Mouse (Mus musculus) intestine, embryonic 15.5 days (tissue): ENCODE results near the gene Ppp1r14a. TPM values are rescaled to one million over a fixed set of nuclear protein-coding genes. Genes with fewer than 3 reads are reported as not detected.

Source experiments
- ATAC-seq: fragments of 200-750 bp; cut with Nextera tagmentation; 2 replicates; pipeline ENCODE4 v1.8.0; 2017; ENCODE audit warnings: moderate TSS enrichment, moderate library complexity
- H3K27ac ChIP-seq: fragments of 300-500 bp; sonication (generic); 2 replicates; pipeline ENCODE4 v1.5.1; 2015; ENCODE audit warnings: mild to moderate bottlenecking, inconsistent platforms
- H3K27me3 ChIP-seq: fragments of 300-500 bp; sonication (generic); replicated peaks from 2 replicates; pipeline ENCODE4 v1.6.1; 2015; ENCODE audit warnings: inconsistent platforms
- H3K36me3 ChIP-seq: fragments of 300-500 bp; sonication (generic); 2 replicates; pipeline ENCODE4 v1.6.1; 2015; ENCODE audit warnings: inconsistent platforms
- H3K4me1 ChIP-seq: fragments of 300-500 bp; sonication (generic); replicated peaks from 2 replicates; pipeline ENCODE4 v1.6.1; 2015; ENCODE audit warnings: inconsistent platforms
- H3K4me2 ChIP-seq: fragments of 300-500 bp; sonication (generic); replicated peaks from 2 replicates; pipeline ENCODE4 v1.6.1; 2015; ENCODE audit warnings: mild to moderate bottlenecking, inconsistent platforms
- H3K4me3 ChIP-seq: fragments of 300-500 bp; sonication (generic); replicated peaks from 2 replicates; pipeline ENCODE4 v1.5.1; 2015; ENCODE audit warnings: inconsistent platforms
- H3K9ac ChIP-seq: fragments of 300-500 bp; sonication (generic); 2 replicates; pipeline ENCODE4 v1.6.1; 2015; ENCODE audit warnings: inconsistent platforms
- H3K9me3 ChIP-seq: fragments of 300-500 bp; sonication (generic); 2 replicates; pipeline ENCODE4 v1.6.1; 2016; ENCODE audit warnings: inconsistent platforms
- WGBS: fragments of 180-500 bp; shearing (Covaris S2); methylation state at CpG from one replicate; pipeline ENCODE4 v1.1.7; 2015; 5-methylcytosine and 5-hydroxymethylcytosine counted together
- polyA plus RNA-seq: library from polyadenylated mRNA; unstranded; fragments of >200 nt; fragmentation: Nextera tagmentation; extraction: Ambion mirVana; gene quantifications from 2 replicates; pipeline ENCODE4 v1.2.1, GENCODE M21; 2015

Gene Ppp1r14a
- polyA plus RNA-seq, 1 experiment from 2014 or later = 50.7 TPM

- H3K4me3 ChIP-seq = no peak overlapping the region
- no peaks in the 10 kb centered on the region for H3K36me3 ChIP-seq
- H3K27ac ChIP-seq = peak overlapping the region; percentile 80
- peak overlapping the region; percentile 93 for H3K4me2 ChIP-seq
- H3K27me3 ChIP-seq = no peaks in the 10 kb centered on the region
- H3K4me1 ChIP-seq = peaks cover 32% of the 10 kb centered on the region
- peak overlapping the region; percentile 3; the same call in 1 of the 2 replicates for H3K9ac ChIP-seq
- 32% methylated on average over 19 of the region's 19 CpGs for WGBS
- H3K9me3 ChIP-seq = no peaks in the 10 kb centered on the region
- ATAC-seq = no peak
These were observed 4.3 kb downstream of the Ppp1r14a start for GRCm38 (mm10) chr7:29293131-29294065.

GRCm38 (mm10) chr7:29294111-29294761 lies 5.1 kb downstream of the Ppp1r14a start:
- no peak overlapping the region for H3K9ac ChIP-seq
- no peak overlapping the region for H3K27ac ChIP-seq
- no peak for ATAC-seq
- H3K4me2 ChIP-seq = no peak overlapping the region
- no peak overlapping the region for H3K4me3 ChIP-seq
- H3K36me3 ChIP-seq = no peaks in the 10 kb centered on the region
- WGBS = 69% methylated on average over 13 of the region's 13 CpGs
- no peaks in the 10 kb centered on the region for H3K27me3 ChIP-seq
- no peaks in the 10 kb centered on the region for H3K9me3 ChIP-seq
- peaks cover 30% of the 10 kb centered on the region for H3K4me1 ChIP-seq

DNA sequence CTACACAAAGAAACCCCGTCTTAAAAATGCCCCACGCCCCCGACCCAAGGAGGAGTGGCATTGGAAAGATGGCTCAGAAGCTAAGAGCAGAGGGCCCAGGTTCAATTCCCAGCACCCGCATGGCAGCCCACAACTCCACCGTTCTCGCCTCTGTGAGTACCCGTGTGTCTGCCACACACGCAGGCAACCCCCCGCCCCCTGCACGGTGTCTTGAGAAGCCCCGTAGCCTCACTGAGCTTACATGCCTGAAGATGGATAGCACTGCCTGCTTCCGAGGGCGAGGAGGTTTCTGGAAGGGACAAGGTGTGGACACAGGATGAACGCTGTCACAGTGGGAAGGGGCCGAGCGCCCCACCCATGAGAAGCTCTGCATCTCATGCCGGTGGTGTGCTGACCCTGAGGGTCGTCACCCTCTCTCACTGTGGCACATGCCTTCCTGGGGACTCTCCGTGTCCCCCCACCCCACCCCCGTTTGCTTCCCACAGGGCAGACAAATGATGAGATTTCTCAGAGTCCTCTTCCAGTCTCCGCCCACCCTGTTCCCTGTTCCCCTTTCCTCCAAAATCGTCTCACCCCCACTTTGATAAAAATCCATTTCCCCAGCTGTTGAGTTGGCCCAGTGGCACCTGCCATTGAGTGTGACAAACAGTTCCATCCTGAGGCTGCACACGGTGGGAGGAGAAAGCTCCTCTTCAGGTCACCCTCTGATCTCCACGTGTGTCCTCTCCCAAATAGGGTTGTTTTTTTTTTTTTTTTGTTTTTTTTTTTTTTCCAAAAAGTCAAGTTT lies 6.9 kb downstream of the Ppp1r14a start:
- no peaks in the 10 kb centered on the region for H3K36me3 ChIP-seq
- WGBS = 74% methylated on average over 24 of the region's 24 CpGs
- H3K9ac ChIP-seq = no peak overlapping the region
- no peak overlapping the region for H3K4me3 ChIP-seq
- no peak for ATAC-seq
- H3K4me1 ChIP-seq = peaks cover 20% of the 10 kb centered on the region
- H3K27ac ChIP-seq = no peak overlapping the region; the same call in 1 of the 2 replicates
- no peak overlapping the region for H3K4me2 ChIP-seq
- H3K27me3 ChIP-seq = no peaks in the 10 kb centered on the region
- H3K9me3 ChIP-seq = no peaks in the 10 kb centered on the region

GRCm38 (mm10) chr7:29296998-29297397 lies 7.9 kb downstream of the Ppp1r14a start:
- Histone ChIP-seq H3K36me3 (no peaks in the 10 kb centered on the region), H3K27me3 (no peaks in the 10 kb centered on the region), H3K9ac (no peak overlapping the region), H3K27ac (no peak overlapping the region), H3K4me1 (peaks cover 16% of the 10 kb centered on the region), H3K4me2 (peak overlapping the region; percentile 36), H3K4me3 (no peak overlapping the region), H3K9me3 (no peaks in the 10 kb centered on the region)
- 10% methylated on average over 10 of the region's 10 CpGs for WGBS
- ATAC-seq = 0 out of 2 replicates have a peak, but pooled peaks have one; percentile 34

GRCm38 (mm10) chr7:29301127-29301566 lies 12.0 kb downstream of the Ppp1r14a start:
- WGBS = 4% methylated on average over 7 of the region's 7 CpGs
- Histone ChIP-seq H3K27me3 (peaks cover 26% of the 10 kb centered on the region), H3K4me1 (peaks cover 17% of the 10 kb centered on the region), H3K9ac (no peak overlapping the region), H3K9me3 (no peaks in the 10 kb centered on the region), H3K27ac (no peak overlapping the region), H3K4me3 (no peak overlapping the region), H3K4me2 (peak overlapping the region; percentile 42), H3K36me3 (no peaks in the 10 kb centered on the region)
- ATAC-seq = no peak

DNA sequence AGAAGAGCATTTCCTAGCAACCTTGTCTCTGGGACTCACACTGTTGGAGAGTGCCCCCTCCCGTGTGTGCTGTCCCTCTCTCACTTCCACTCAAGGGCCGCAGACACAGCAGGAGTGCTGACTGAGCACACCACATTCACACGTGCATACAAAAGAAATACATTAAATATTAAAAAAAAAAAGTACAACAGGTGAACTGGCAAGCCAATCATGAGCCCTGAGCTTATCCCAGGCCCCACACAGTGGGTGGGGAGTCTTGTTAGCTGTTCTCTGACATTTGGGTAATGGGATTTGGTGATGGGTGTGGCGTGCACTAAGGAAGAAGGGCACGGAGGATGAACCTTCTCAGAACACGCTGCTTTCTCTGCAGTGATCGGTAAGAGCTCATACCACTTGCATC lies 13.5 kb downstream of the Ppp1r14a start:
- Histone ChIP-seq H3K9ac (no peak overlapping the region), H3K36me3 (no peaks in the 10 kb centered on the region), H3K4me3 (no peak overlapping the region), H3K27ac (no peak overlapping the region), H3K4me2 (no peak overlapping the region), H3K27me3 (peaks cover 28% of the 10 kb centered on the region), H3K4me1 (peaks cover 22% of the 10 kb centered on the region), H3K9me3 (no peaks in the 10 kb centered on the region)
- WGBS = 70% methylated on average over 7 of the region's 7 CpGs
- no peak for ATAC-seq

DNA sequence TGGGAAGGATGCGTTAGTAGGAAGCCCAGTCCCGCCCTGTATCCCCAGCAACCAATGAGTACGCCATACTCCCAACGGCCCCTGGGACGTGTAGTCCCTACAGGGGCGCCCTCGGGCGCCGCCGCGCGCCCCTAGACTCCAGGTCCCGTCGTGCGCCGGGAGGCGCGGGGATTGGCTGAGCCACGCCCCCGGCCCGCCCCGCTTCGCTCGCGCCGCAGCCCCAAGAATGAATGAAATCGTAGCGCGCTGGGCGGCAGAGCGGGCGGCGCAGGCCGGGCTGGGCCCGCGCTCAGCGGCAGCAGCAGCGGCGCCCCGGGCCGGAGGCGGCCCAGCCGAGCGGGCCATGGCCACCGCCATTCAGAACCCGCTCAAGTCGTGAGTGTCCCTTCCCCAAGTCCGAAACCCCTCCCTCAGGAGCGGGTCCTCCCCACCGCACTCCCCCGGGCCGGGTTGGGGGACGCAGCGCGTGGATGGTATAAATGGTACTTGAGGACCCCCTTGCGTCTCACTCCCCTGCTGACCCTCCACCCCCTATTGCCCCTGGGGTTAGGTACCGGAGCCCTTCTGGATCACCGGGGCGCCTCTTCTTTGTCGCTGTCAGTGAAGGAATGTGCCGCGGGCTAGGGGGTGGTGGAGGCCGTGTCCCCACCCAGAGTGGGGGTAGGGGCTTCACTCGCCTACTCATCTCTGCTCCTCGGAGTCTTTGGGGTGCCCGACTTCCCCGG lies 14.8 kb downstream of the Ppp1r14a start, which contains the start of gene Dpf1:
Gene Dpf1 (plus strand): TSS at position 214 of the 725 bp plus-strand sequence.
- H3K4me3 ChIP-seq = peak within 1 kb of the TSS; percentile 52
- no peaks in the 10 kb centered on the region for H3K9me3 ChIP-seq
- peak within 1 kb of the TSS; percentile 98 for H3K4me2 ChIP-seq
- peak within 1 kb of the TSS; percentile 51 for H3K9ac ChIP-seq
- H3K36me3 ChIP-seq = no peaks in the 10 kb centered on the region
- under 1% methylated on average over 63 of the region's 67 CpGs for WGBS
- peaks cover 30% of the 10 kb centered on the region for H3K27me3 ChIP-seq
- no peak within 1 kb of the TSS for H3K27ac ChIP-seq
- H3K4me1 ChIP-seq = peaks cover 27% of the 10 kb centered on the region
- peak; percentile 85 for ATAC-seq

DNA sequence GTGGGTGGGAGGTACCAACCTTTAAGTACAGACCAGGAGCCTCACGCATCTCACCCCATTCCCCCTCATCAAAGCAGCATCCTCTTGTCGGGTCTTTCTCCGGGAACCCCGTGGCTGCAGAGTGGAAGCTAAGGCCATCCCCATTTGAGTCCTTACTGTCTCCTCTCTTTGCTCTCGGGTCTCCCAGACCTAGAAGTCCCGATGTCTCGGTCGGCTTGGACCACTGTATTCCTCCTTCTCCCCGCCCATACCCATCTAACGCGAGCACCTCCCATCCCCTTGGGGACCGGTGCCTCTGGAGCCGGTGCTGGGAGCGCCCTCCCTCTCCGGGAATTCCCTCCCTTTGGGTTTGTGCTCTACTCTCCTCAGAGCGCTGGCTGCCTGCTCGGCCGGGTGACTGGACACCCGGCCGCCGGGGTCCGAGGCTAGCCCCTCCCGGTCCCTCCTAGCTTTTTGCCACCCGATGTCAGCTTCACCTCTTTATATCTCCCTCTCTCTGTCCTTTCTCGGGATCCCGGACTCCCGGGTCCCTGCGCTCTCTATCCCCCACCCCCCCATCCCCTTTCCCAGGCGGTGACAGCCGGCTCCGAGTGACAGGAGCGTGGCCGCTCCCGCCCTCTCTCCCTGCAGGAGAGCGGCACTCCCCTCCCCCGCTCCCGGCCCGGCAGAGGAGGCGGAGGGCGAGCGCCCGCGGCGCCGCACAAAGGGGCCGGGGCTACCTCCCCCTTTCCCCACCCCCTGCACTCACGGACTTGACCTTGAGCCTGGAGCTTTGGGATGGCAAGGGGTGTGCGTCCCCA lies 15.6 kb downstream of the Ppp1r14a start:
- peak overlapping the region; percentile 51 for H3K9ac ChIP-seq
- peaks cover 30% of the 10 kb centered on the region for H3K27me3 ChIP-seq
- H3K27ac ChIP-seq = no peak overlapping the region
- H3K4me2 ChIP-seq = peak overlapping the region; percentile 98
- no peak for ATAC-seq
- peak overlapping the region; percentile 52 for H3K4me3 ChIP-seq
- H3K36me3 ChIP-seq = no peaks in the 10 kb centered on the region
- peaks cover 35% of the 10 kb centered on the region for H3K4me1 ChIP-seq
- H3K9me3 ChIP-seq = no peaks in the 10 kb centered on the region
- WGBS = 0% methylated on average over 38 of the region's 48 CpGs

DNA sequence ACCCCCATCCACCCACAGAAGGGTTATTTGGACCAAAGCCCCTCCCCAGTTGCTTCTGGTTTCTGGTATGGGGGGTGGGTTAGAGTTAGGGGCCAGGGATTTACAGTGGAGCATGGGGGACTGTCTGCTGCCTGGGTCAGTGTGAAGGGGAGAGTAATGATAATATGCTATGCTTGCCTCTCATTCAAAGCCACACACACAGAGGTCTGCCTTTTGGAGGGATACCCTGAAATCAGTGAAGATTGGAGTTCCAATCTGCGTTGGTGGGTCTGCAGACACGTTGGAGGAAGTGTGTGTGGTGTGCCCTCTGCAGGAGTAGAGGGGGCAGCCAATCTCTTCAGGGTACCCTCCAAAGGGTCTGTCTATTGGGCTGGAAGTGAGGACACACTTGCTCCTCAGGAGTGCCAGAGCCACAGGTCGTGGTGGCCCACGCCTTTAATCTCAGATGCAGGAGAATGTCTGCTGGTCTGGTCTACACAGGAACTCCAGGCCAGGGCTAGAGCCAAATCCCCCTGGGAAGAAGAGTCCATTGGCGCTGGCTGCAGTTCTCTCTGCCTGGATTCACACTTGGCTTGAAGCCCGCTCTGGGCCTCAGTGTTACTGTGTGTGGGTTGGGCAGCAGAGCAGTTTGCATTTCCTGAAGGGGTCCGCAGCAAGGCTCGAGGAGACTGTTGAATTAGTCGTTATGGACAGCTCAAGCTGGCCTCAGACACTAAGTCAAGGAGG lies 16.3 kb downstream of the Ppp1r14a start:
- Histone ChIP-seq H3K27ac (no peak overlapping the region), H3K36me3 (no peaks in the 10 kb centered on the region), H3K9ac (peak overlapping the region; percentile 51), H3K9me3 (no peaks in the 10 kb centered on the region), H3K4me1 (peaks cover 36% of the 10 kb centered on the region), H3K27me3 (peaks cover 30% of the 10 kb centered on the region), H3K4me2 (peak overlapping the region; percentile 98), H3K4me3 (peak overlapping the region; percentile 52)
- WGBS = 46% methylated on average over 9 of the region's 9 CpGs
- no peak for ATAC-seq

DNA sequence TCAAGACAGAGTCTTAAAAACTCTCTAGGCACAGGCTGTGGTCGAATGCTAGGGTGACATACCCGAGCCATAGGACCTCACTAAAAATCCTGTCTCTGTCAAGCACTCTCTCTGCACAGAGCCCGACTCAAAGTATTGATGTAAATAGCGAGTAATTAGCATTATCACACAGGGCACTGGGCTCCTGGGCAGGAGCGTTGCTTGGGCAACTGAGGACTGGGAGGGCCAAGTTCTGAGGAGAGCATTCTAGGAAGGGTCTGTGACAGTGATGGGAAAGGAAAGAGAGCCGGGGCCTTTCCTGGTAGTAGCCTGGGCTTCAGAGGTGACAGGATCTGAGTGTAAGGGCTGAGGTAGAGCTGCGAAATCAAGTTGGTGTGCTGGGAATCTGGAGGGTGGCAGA lies 17.0 kb downstream of the Ppp1r14a start:
- Histone ChIP-seq H3K36me3 (no peaks in the 10 kb centered on the region), H3K9me3 (no peaks in the 10 kb centered on the region), H3K27ac (no peak overlapping the region), H3K9ac (no peak overlapping the region), H3K4me3 (no peak overlapping the region), H3K27me3 (peaks cover 30% of the 10 kb centered on the region), H3K4me1 (peaks cover 36% of the 10 kb centered on the region), H3K4me2 (no peak overlapping the region)
- no peak for ATAC-seq
- WGBS = 63% methylated on average over 7 of the region's 7 CpGs
